Mouse (Mus musculus) urinary bladder, adult 2 months (tissue): ENCODE results near the gene Adam34. TPM values are rescaled to one million over a fixed set of nuclear protein-coding genes. Genes with fewer than 3 reads are reported as not detected.
"Not testable (repeated sequence)": the region's sequence is repeated elsewhere in the genome, so short reads cannot be mapped to it uniquely, and the experiment has no call there.

Source experiments
- DNase-seq: peaks from one replicate; pipeline ENCODE4 v3.0.0; 2022; ENCODE audit warnings: low spot score
- polyA plus RNA-seq: library from polyadenylated mRNA; depleted of rRNA; stranded (reverse); fragments of >200 nt; gene quantifications from 2 replicates; pipeline ENCODE4 v1.2.3, GENCODE M21; 2012; rRNA removed

Gene Adam34
- polyA plus RNA-seq = not detected in 2 replicates

DNA sequence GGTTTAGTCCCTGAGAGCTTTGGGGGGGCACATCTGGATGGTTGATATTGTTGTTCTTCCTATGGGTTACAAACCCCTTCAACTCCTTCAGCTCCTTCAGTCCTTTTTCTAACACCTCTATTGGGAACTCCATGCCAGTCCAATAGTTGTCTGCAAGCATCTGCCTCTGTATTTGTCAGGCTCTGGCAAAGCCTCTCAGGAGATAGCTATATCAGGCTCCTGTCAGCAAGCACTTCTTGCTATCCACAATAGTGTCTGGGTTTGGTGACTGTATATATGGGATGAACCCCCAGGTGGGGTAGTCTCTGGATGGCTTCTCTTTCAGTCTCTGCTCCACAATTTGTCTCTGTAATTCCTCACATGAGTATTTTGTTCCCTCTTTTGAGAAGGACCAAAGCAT, at the start of gene Adam34:
Gene Adam34, minus strand, starts transcription at position 101 of the 400 bp plus-strand sequence.
- DNase-seq = no peak

- DNase-seq = no peak
Measured at GRCm38 (mm10) chr8:43627176-43627575, 82.7 kb downstream of the Adam34 start, which contains the start of gene Gm5346. TSS of gene Gm5346 (minus strand) at chr8:43627276.

GRCm38 (mm10) chr8:43616046-43616445, 93.8 kb downstream of the Adam34 start:
- DNase-seq = no peak

DNA sequence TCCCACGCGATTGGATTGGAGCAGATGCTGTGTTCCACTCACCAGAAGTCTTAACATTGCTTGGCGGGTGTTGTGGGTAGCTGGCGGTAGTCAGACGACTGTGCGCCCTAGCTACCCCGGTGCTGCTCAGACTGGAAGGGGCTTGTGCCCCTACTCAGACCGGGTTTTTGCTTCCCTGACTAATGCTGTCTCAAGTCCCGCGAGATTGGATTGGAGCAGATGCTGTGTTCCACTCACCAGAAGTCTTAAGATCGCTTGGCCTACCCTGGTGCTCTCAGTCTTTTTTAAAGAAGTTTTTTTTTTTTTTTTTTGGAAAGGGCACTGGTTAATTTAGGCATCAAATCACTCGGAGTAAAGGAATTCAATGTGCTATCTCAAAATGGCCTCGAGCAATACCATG, 106.2 kb downstream of the Adam34 start:
- DNase-seq = not testable (repeated sequence)

DNA sequence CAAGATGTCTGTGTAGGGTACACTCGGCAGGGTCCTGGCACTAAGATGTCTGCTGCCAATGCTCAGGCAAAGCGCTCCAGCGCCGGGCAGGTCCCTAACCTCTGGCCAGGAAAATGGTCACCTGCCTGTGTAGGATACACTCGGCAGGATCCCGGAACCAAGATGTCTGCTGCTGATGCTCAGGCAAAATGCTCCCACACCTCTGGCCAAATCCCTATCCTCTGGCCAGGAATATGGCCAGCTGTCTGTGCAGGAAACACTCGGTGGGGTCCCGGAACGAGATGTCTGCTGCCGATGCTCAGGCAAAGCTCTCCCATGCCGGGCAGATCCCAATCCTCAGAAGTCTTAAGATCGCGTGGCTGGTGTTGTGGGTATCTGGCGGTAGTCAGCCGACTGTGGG, 106.7 kb downstream of the Adam34 start:
- DNase-seq = not testable (repeated sequence)

Other genes starting within 250 kb of the Adam34 start
- not detected in 2 replicates for gene Adam26b, start 181.9 kb downstream of the Adam34 start, polyA plus RNA-seq
- not detected in 2 replicates for gene Adam26a, start 133.3 kb downstream of the Adam34 start, polyA plus RNA-seq
- not detected in 2 replicates for gene Gm5346, start 82.8 kb downstream of the Adam34 start, polyA plus RNA-seq